In genomic region chr3:22230635-22231034, GRCm38 (mm10) we compare ENCODE assay signal across 21 mouse cellular contexts.
DNase-seq lines count a peak whose midpoint lies in the region; ATAC-seq lines count a peak whose summit lies in the region.
"Had no signal": no experiment of that assay in that cellular context is flagged by ENCODE, and none has a peak within 500 bp of the region (broad histone marks: within the 10 kb centered on the region; RNA-seq: fewer than 3 reads in every experiment).

No protein-coding gene starts in this region.

- 0 out of 2 replicates have a peak, but pooled peaks have one; percentile 28 for ATAC-seq in hindbrain, embryonic 13.5 days (ENCODE audit: low FRiP score)
- no peak for ATAC-seq in hindbrain, embryonic 11.5 days (ENCODE audit: low FRiP score)
- peak; percentile 70; the same call in 1 of the 2 replicates for ATAC-seq in midbrain, embryonic 12.5 days (ENCODE audit: low FRiP score, low read depth)
- no peak for ATAC-seq in midbrain, embryonic 15.5 days (replicated peaks)
- ATAC-seq: forebrain, embryonic 13.5 days; forebrain, embryonic 15.5 days had no signal

- peak; percentile 73 for DNase-seq in heart, adult 11 months
- DNase-seq in heart, postnatal 10 days, result no peak
- DNase-seq in hindbrain, embryonic 11.5 days (ENCODE audit: low spot score), result no peak
- DNase-seq in layer of hippocampus, postnatal 36 days, result no peak
- DNase-seq: adrenal gland, postnatal 10 days; adrenal gland, postnatal 25 days; cerebellum, adult 11 months; cerebellum, adult 18-20 months; cerebellum, adult 8-10 months; cerebellum, adult 9-11 months; cerebellum, postnatal 14 days; cerebellum, postnatal 36 days; embryo, embryonic 11 days had no signal

- no peaks in the 10 kb centered on the region for H3K9me3 ChIP-seq in hindbrain, embryonic 13.5 days
- H3K9me3 ChIP-seq in hindbrain, embryonic 11.5 days (ENCODE audit: control insufficient read depth, low read length), result no peaks in the 10 kb centered on the region
- no peaks in the 10 kb centered on the region for H3K9me3 ChIP-seq in midbrain, embryonic 12.5 days
- H3K9me3 ChIP-seq in midbrain, embryonic 15.5 days, result no peaks in the 10 kb centered on the region
- H3K9me3 ChIP-seq: embryonic facial prominence, embryonic 13.5 days; embryonic facial prominence, embryonic 15.5 days; forebrain, embryonic 13.5 days; forebrain, embryonic 15.5 days had no signal

- intact Hi-C loops in heart, postnatal 10 days (cut with DNase I), result no loop called here

- no peak overlapping the region for H3K9ac ChIP-seq in hindbrain, embryonic 13.5 days
- H3K9ac ChIP-seq in hindbrain, embryonic 11.5 days (ENCODE audit: low read depth, low read length), result no peak overlapping the region
- no peak overlapping the region for H3K9ac ChIP-seq in midbrain, embryonic 12.5 days (replicated peaks)
- no peak overlapping the region for H3K9ac ChIP-seq in midbrain, embryonic 15.5 days
- H3K9ac ChIP-seq: embryonic facial prominence, embryonic 13.5 days; embryonic facial prominence, embryonic 15.5 days; forebrain, embryonic 13.5 days; forebrain, embryonic 15.5 days had no signal

- H3K4me1 ChIP-seq in hindbrain, embryonic 13.5 days (replicated peaks), result peaks cover 5% of the 10 kb centered on the region
- no peaks in the 10 kb centered on the region for H3K4me1 ChIP-seq in hindbrain, embryonic 11.5 days (replicated peaks; ENCODE audit: control insufficient read depth, insufficient read depth, low read length)
- peaks cover 3% of the 10 kb centered on the region; the same call in 1 of the 2 replicates for H3K4me1 ChIP-seq in midbrain, embryonic 12.5 days
- peaks cover 2% of the 10 kb centered on the region; the same call in 1 of the 2 replicates for H3K4me1 ChIP-seq in midbrain, embryonic 15.5 days
- H3K4me1 ChIP-seq: embryonic facial prominence, embryonic 13.5 days; embryonic facial prominence, embryonic 15.5 days had no signal

- H3K4me2 ChIP-seq in hindbrain, embryonic 13.5 days, result no peak overlapping the region
- no peak overlapping the region for H3K4me2 ChIP-seq in hindbrain, embryonic 11.5 days (replicated peaks; ENCODE audit: low read depth, low read length)
- H3K4me2 ChIP-seq in midbrain, embryonic 12.5 days (replicated peaks), result no peak overlapping the region
- H3K4me2 ChIP-seq in midbrain, embryonic 15.5 days, result no peak overlapping the region
- H3K4me2 ChIP-seq: embryonic facial prominence, embryonic 13.5 days; embryonic facial prominence, embryonic 15.5 days; forebrain, embryonic 13.5 days; forebrain, embryonic 15.5 days had no signal

- no peak overlapping the region for H3K4me3 ChIP-seq in hindbrain, embryonic 13.5 days
- H3K4me3 ChIP-seq in hindbrain, embryonic 11.5 days (ENCODE audit: low read depth, low read length), result no peak overlapping the region
- no peak overlapping the region for H3K4me3 ChIP-seq in midbrain, embryonic 12.5 days
- H3K4me3 ChIP-seq in midbrain, embryonic 15.5 days, result no peak overlapping the region
- H3K4me3 ChIP-seq: embryonic facial prominence, embryonic 13.5 days; embryonic facial prominence, embryonic 15.5 days; erythroblast, embryonic 14.5 days; forebrain, embryonic 13.5 days; forebrain, embryonic 15.5 days had no signal

- H3K27ac ChIP-seq in hindbrain, embryonic 13.5 days, result no peak overlapping the region
- H3K27ac ChIP-seq in hindbrain, embryonic 11.5 days (ENCODE audit: low read depth, low read length), result no peak overlapping the region
- no peak overlapping the region for H3K27ac ChIP-seq in midbrain, embryonic 12.5 days (replicated peaks)
- no peak overlapping the region for H3K27ac ChIP-seq in midbrain, embryonic 15.5 days
- H3K27ac ChIP-seq: embryonic facial prominence, embryonic 13.5 days; embryonic facial prominence, embryonic 15.5 days; forebrain, embryonic 13.5 days; forebrain, embryonic 15.5 days had no signal

- no peaks in the 10 kb centered on the region for H3K36me3 ChIP-seq in hindbrain, embryonic 13.5 days
- H3K36me3 ChIP-seq in hindbrain, embryonic 11.5 days (ENCODE audit: control insufficient read depth, insufficient read depth, low read length), result no peaks in the 10 kb centered on the region
- no peaks in the 10 kb centered on the region for H3K36me3 ChIP-seq in midbrain, embryonic 12.5 days
- no peaks in the 10 kb centered on the region for H3K36me3 ChIP-seq in midbrain, embryonic 15.5 days (replicated peaks)
- H3K36me3 ChIP-seq: embryonic facial prominence, embryonic 13.5 days; embryonic facial prominence, embryonic 15.5 days; forebrain, embryonic 15.5 days had no signal

- H3K27me3 ChIP-seq in hindbrain, embryonic 13.5 days, result no peaks in the 10 kb centered on the region
- no peaks in the 10 kb centered on the region for H3K27me3 ChIP-seq in hindbrain, embryonic 11.5 days (ENCODE audit: control insufficient read depth, insufficient read depth, low read length)
- no peaks in the 10 kb centered on the region for H3K27me3 ChIP-seq in midbrain, embryonic 12.5 days
- H3K27me3 ChIP-seq in midbrain, embryonic 15.5 days (replicated peaks), result no peaks in the 10 kb centered on the region
- H3K27me3 ChIP-seq: embryonic facial prominence, embryonic 13.5 days; embryonic facial prominence, embryonic 15.5 days; forebrain, embryonic 13.5 days; forebrain, embryonic 15.5 days had no signal

- 59% methylated on average over 3 of the region's 3 CpGs for WGBS in hindbrain, embryonic 13.5 days
- 68% methylated on average over 3 of the region's 3 CpGs for WGBS in hindbrain, embryonic 11.5 days
- WGBS in midbrain, embryonic 12.5 days, result 65% methylated on average over 3 of the region's 3 CpGs
- 66% methylated on average over 3 of the region's 3 CpGs for WGBS in midbrain, embryonic 15.5 days

Comparison
In these comparisons a context has a peak if more than half of its experiments do, and no peak if none do; other contexts are left out.
1. ATAC-seq: peak in hindbrain, embryonic 13.5 days (single experiment) and midbrain, embryonic 12.5 days (single experiment); none in hindbrain, embryonic 11.5 days (single experiment) and midbrain, embryonic 15.5 days (single experiment).